Mouse (Mus musculus) intestine, embryonic 16.5 days (tissue): ENCODE measurements around the gene Gm3149. TPM values are rescaled to one million over a fixed set of nuclear protein-coding genes. Genes with fewer than 3 reads are reported as not detected.
"Not testable (repeated sequence)": the region's sequence is repeated elsewhere in the genome, so short reads cannot be mapped to it uniquely, and the experiment has no call there.

Source experiments
- ATAC-seq: fragments of 200-750 bp; cut with Nextera tagmentation; 2 replicates; pipeline ENCODE4 v1.8.0; 2017; ENCODE audit warnings: moderate TSS enrichment, moderate library complexity
- H3K27ac ChIP-seq: fragments of 300-500 bp; sonication (generic); 2 replicates; pipeline ENCODE4 v1.5.1; 2014; ENCODE audit warnings: mild to moderate bottlenecking, low read length
- H3K27me3 ChIP-seq: fragments of 300-500 bp; sonication (generic); replicated peaks from 2 replicates; pipeline ENCODE4 v1.6.1; 2014; ENCODE audit warnings: low read length, control low read depth, mixed read lengths; ENCODE audit not compliant: control insufficient read depth, insufficient read depth
- H3K36me3 ChIP-seq: fragments of 300-500 bp; sonication (generic); 2 replicates; pipeline ENCODE4 v1.6.1; 2014; ENCODE audit warnings: low read length, control low read depth; ENCODE audit not compliant: control insufficient read depth, insufficient read depth
- H3K4me1 ChIP-seq: fragments of 300-500 bp; sonication (generic); 2 replicates; pipeline ENCODE4 v1.6.1; 2014; ENCODE audit warnings: low read length, control low read depth, mixed read lengths; ENCODE audit not compliant: control insufficient read depth, insufficient read depth
- H3K4me2 ChIP-seq: fragments of 300-500 bp; sonication (generic); 2 replicates; pipeline ENCODE4 v1.6.1; 2014; ENCODE audit warnings: low read depth, low read length, control low read depth
- H3K4me3 ChIP-seq: fragments of 300-500 bp; sonication (generic); 2 replicates; pipeline ENCODE4 v1.5.1; 2014; ENCODE audit warnings: mild to moderate bottlenecking, low read length
- H3K9ac ChIP-seq: fragments of 300-500 bp; sonication (generic); 2 replicates; pipeline ENCODE4 v1.6.1; 2014; ENCODE audit warnings: low read depth, low read length
- H3K9me3 ChIP-seq: fragments of 300-500 bp; sonication (generic); 2 replicates; pipeline ENCODE4 v1.6.1; 2016; ENCODE audit warnings: low read length, control low read depth; ENCODE audit not compliant: control insufficient read depth
- WGBS: fragments of 180-500 bp; shearing (Covaris S2); extraction: QIAGEN DNeasy Blood & Tissue Kit; methylation state at CpG from one replicate; pipeline ENCODE4 v1.1.7; 2014; 5-methylcytosine and 5-hydroxymethylcytosine counted together
- polyA plus RNA-seq: library from polyadenylated mRNA; unstranded; fragments of >200 nt; fragmentation: Nextera tagmentation; extraction: Ambion mirVana; gene quantifications from 2 replicates; pipeline ENCODE4 v1.2.1, GENCODE M21; 2015

Gm3149 gene
- polyA plus RNA-seq = not detected in 2 replicates

GRCm38 (mm10) chr14:4316983-4317382, at the start of gene Gm3149:
TSS of gene Gm3149 (plus strand) at chr14:4317283.
- not testable (repeated sequence) for H3K4me3 ChIP-seq, H3K27ac ChIP-seq, H3K9ac ChIP-seq, H3K9me3 ChIP-seq, H3K4me2 ChIP-seq, H3K27me3 ChIP-seq, H3K36me3 ChIP-seq, ATAC-seq, H3K4me1 ChIP-seq
- WGBS = no CpG with 5 or more reads among the region's 1 CpGs

GRCm38 (mm10) chr14:4269238-4269950, 47.7 kb upstream of the Gm3149 start:
- H3K9ac ChIP-seq, H3K4me3 ChIP-seq, H3K27me3 ChIP-seq, H3K36me3 ChIP-seq, ATAC-seq, H3K9me3 ChIP-seq, H3K27ac ChIP-seq, H3K4me2 ChIP-seq, H3K4me1 ChIP-seq: not testable (repeated sequence)
- 85% methylated on average over 2 of the region's 2 CpGs for WGBS

- not testable (repeated sequence) for H3K27ac ChIP-seq, H3K9ac ChIP-seq, H3K4me3 ChIP-seq, H3K36me3 ChIP-seq, H3K9me3 ChIP-seq, H3K4me1 ChIP-seq, ATAC-seq, H3K4me2 ChIP-seq, H3K27me3 ChIP-seq
- 82% methylated on average over 2 of the region's 3 CpGs for WGBS
Measured at GRCm38 (mm10) chr14:4279828-4280227, 37.3 kb upstream of the Gm3149 start.

- H3K27me3 ChIP-seq, H3K9me3 ChIP-seq, H3K27ac ChIP-seq, H3K36me3 ChIP-seq, H3K4me1 ChIP-seq, ATAC-seq, H3K9ac ChIP-seq: not testable (repeated sequence)
- H3K4me3 ChIP-seq = peak within 1 kb of the TSS; percentile 32
- H3K4me2 ChIP-seq = peak within 1 kb of the TSS; percentile 61
- 5% methylated on average over 16 of the region's 48 CpGs for WGBS
Measured at GRCm38 (mm10) chr14:4334476-4335080, 17.5 kb downstream of the Gm3149 start, which contains the start of gene 2610042L04Rik. TSS of gene 2610042L04Rik (plus strand) at chr14:4334763.

GRCm38 (mm10) chr14:4335506-4335905, 18.4 kb downstream of the Gm3149 start:
- not testable (repeated sequence) for H3K9ac ChIP-seq, H3K36me3 ChIP-seq, H3K4me3 ChIP-seq, ATAC-seq, H3K27ac ChIP-seq, H3K4me2 ChIP-seq, H3K4me1 ChIP-seq, H3K9me3 ChIP-seq, H3K27me3 ChIP-seq
- WGBS = 8% methylated on average over 6 of the region's 8 CpGs

GRCm38 (mm10) chr14:4368991-4369390, 51.9 kb downstream of the Gm3149 start:
- H3K4me2 ChIP-seq = not testable (repeated sequence)
- 93% methylated on average over 3 of the region's 3 CpGs for WGBS

GRCm38 (mm10) chr14:4369691-4370090, 52.6 kb downstream of the Gm3149 start:
- not testable (repeated sequence) for ATAC-seq, H3K9me3 ChIP-seq, H3K36me3 ChIP-seq, H3K27me3 ChIP-seq, H3K4me2 ChIP-seq, H3K4me3 ChIP-seq, H3K27ac ChIP-seq, H3K4me1 ChIP-seq, H3K9ac ChIP-seq
- WGBS = 71% methylated on average over 3 of the region's 3 CpGs

More at GRCm38 (mm10) chr14:4368991-4369390, 51.9 kb downstream of the Gm3149 start:
- not testable (repeated sequence) for ATAC-seq, H3K4me3 ChIP-seq, H3K4me1 ChIP-seq, H3K9ac ChIP-seq, H3K36me3 ChIP-seq, H3K27me3 ChIP-seq, H3K27ac ChIP-seq, H3K9me3 ChIP-seq

Other genes starting within 250 kb of the Gm3149 start
- gene Gm3115, start 233.2 kb upstream of the Gm3149 start, polyA plus RNA-seq = not detected in 2 replicates
- 0.28 and 0.45 TPM in 2 replicates for gene Gm8108, start 206.8 kb upstream of the Gm3149 start, polyA plus RNA-seq
- gene Gm3127, start 152.3 kb upstream of the Gm3149 start, polyA plus RNA-seq = not detected in 2 replicates
- gene Gm2974, start 134.7 kb upstream of the Gm3149 start, polyA plus RNA-seq = 0.06 and 0.13 TPM in 2 replicates
- gene Gm3138, start 67.7 kb upstream of the Gm3149 start, polyA plus RNA-seq = not detected in 2 replicates
- gene 2610042L04Rik, start 17.5 kb downstream of the Gm3149 start, polyA plus RNA-seq = not detected in 2 replicates
- not detected in 2 replicates for gene Gm3159, start 80.2 kb downstream of the Gm3149 start, polyA plus RNA-seq
- gene Gm3164, start 98.2 kb downstream of the Gm3149 start, polyA plus RNA-seq = 0.09 TPM in 1 of 2 replicates, not detected in the other
- not detected in 2 replicates for gene Gm3173, start 113.7 kb downstream of the Gm3149 start, polyA plus RNA-seq
- not detected in 2 replicates for gene Gm3182, start 164.5 kb downstream of the Gm3149 start, polyA plus RNA-seq
- not detected in 2 replicates for gene Gm3047, start 238.1 kb downstream of the Gm3149 start, polyA plus RNA-seq